Mouse (Mus musculus): ENCODE measurements at regions not wholly inside any gene's neighbourhood (a gene's known extent, or its start where the extent isn't known, plus 50 kb on each side); places are given as distances from the start of the nearest gene placed in this dataset.

DNA sequence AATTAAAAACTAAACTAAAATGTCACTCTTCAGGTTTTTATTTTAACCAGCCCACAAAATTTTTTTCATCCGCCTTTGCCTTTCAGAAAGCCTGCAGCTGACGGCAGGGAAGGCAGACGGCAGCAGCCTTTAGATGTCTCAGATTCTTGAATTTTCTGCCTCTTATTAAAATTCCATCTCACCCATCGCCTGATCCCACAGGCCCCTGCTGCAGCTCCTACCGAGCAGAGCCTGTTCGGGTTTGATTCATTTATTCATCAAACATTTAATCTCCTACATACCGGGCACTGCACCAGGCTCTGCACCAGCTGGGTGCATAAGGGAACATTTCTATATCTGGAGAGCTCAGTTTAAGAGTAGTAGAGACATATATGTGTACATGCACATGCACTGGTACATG lies 72.8 kb upstream of the Ldb2 start:
- ATAC-seq (ENCODE audit: insufficient number of reproducible peaks, low FRiP score, low TSS enrichment), result no peak

DNA sequence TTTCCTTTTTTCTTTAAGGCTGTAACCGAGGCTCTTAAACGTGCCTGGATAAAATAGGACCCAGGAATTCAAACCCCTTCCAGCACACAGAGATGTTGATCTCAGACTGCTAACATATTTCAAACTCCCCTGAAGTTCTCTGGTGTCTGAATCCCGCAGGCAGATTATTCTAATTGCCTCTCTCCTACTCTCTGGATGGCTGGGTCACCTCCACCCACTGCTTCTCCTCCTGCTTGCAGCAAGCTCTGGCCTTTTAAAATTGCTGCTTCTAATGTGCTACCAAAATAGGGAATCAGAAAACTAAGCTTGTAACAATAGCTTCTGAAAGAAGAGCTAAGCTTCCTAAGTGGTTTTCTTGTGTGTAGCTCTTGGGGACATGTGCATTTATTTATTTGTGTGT lies 64.4 kb upstream of the Ldb2 start:
- no peak for ATAC-seq (ENCODE audit: insufficient number of reproducible peaks, low FRiP score, low TSS enrichment)

DNA sequence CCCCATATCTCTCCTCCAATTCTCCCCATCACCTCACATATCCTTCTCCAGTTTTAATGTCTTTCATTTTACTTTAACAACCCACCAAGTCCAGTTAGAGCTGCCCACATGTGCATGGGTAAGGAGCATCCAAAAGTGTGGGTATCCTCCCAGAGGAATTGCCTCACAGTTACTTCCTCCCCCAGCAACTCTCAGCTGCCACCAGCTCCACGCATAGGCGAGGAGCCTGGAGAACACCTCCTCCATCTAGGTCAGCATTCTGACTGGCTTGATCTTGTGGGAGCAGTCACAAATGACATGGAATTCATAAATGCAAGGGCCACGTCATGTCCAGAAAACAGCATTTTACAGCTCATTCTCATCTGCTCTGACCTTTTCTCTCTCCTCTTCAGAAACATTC lies 63.9 kb upstream of the Ldb2 start:
- no peak for ATAC-seq (ENCODE audit: insufficient number of reproducible peaks, low FRiP score, low TSS enrichment)

DNA sequence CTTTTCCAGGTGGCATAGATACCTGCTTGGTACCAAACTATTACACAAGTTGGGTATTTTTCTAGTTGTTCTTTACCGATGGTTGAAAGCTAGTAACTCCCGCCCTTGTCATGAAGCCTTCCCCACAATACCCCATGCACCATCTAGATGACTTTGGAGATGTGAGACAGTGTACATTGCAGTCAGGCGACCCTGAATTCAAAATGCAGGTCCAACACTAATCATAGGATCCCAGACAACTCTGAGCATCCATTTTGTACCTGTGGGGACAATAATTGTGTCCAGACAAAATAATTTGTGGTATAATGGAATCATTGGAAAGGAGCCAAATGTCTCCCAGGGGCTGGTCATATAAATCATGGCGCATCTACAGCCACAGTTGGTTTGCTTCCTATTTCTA lies 54.7 kb upstream of the Ldb2 start:
- no peak for ATAC-seq (ENCODE audit: insufficient number of reproducible peaks, low FRiP score, low TSS enrichment)
